Mouse (Mus musculus) mouse embryonic stem cell (cell line): ENCODE measurements around the gene Prkcg.
"Not testable (repeated sequence)": the region's sequence is repeated elsewhere in the genome, so short reads cannot be mapped to it uniquely, and the experiment has no call there.

Experiments
- in situ Hi-C, 2 experiments: fragments of 300-500 bp; cut with MboI; formaldehyde crosslinking; loops; 1 replicate in 1 of 2; 3 replicates in 1 of 2; pipeline ENCODE4 v1.14.3; 2019 to 2020; ENCODE audit warnings: low sequenced_read_pairs in 2 of 2, low pct_unique_long_range_greater_than_20kb in 1 of 2, mixed read lengths in 1 of 2; ENCODE audit not compliant: unreplicated experiment in 1 of 2

Prkcg gene

GRCm38 (mm10) chr7:3286036-3286435, 2.9 kb upstream of the Prkcg start:
- in situ Hi-C loops, result no loop called here

GRCm38 (mm10) chr7:3287186-3287585, 1.8 kb upstream of the Prkcg start:
- in situ Hi-C loops, result no loop called here

- in situ Hi-C loops, result no loop called here
These were observed 1.5 kb downstream of the Prkcg start for GRCm38 (mm10) chr7:3290257-3291033.

- in situ Hi-C loops, result no loop called here
These were observed 2.2 kb downstream of the Prkcg start for GRCm38 (mm10) chr7:3291197-3291596.

- in situ Hi-C loops, result no loop called here
These were observed 2.8 kb downstream of the Prkcg start for GRCm38 (mm10) chr7:3291764-3292163.

GRCm38 (mm10) chr7:3292271-3292670, 3.3 kb downstream of the Prkcg start:
- in situ Hi-C loops, result not testable (repeated sequence)

- in situ Hi-C loops, result no loop called here
These were observed 3.8 kb downstream of the Prkcg start for GRCm38 (mm10) chr7:3292791-3293190.

- in situ Hi-C loops, result no loop called here
These were observed 5.8 kb downstream of the Prkcg start for GRCm38 (mm10) chr7:3294794-3295193.

GRCm38 (mm10) chr7:3295321-3296110, 6.5 kb downstream of the Prkcg start:
- in situ Hi-C loops, result no loop called here

GRCm38 (mm10) chr7:3296711-3297110, 7.7 kb downstream of the Prkcg start:
- in situ Hi-C loops, result no loop called here

GRCm38 (mm10) chr7:3299941-3300617, 11.1 kb downstream of the Prkcg start:
- in situ Hi-C loops, result no loop called here

GRCm38 (mm10) chr7:3300891-3301627, 12.1 kb downstream of the Prkcg start:
- in situ Hi-C loops, result no loop called here

GRCm38 (mm10) chr7:3301628-3302555, 12.9 kb downstream of the Prkcg start:
- in situ Hi-C loops, result no loop called here

GRCm38 (mm10) chr7:3302556-3303275, 13.7 kb downstream of the Prkcg start:
- in situ Hi-C loops, result no loop called here

GRCm38 (mm10) chr7:3303276-3303781, 14.3 kb downstream of the Prkcg start:
- in situ Hi-C loops, result no loop called here

GRCm38 (mm10) chr7:3303789-3304188, 14.8 kb downstream of the Prkcg start:
- in situ Hi-C loops, result no loop called here

GRCm38 (mm10) chr7:3304298-3304697, 15.3 kb downstream of the Prkcg start:
- in situ Hi-C loops, result no loop called here
